Mouse (Mus musculus) adrenal gland, adult 2 months (tissue): ENCODE data around the gene Coil. TPM values are rescaled to one million over a fixed set of nuclear protein-coding genes. Genes with fewer than 3 reads are reported as not detected.

ENCODE experiments used
- DNase-seq: peaks from one replicate; pipeline ENCODE4 v3.0.0; 2021
- long read RNA-seq: library from polyadenylated mRNA; stranded (forward); transcript quantifications from one replicate; pipeline ENCODE4 v2.0.0, GENCODE M21; 2021
- polyA plus RNA-seq: library from polyadenylated mRNA; depleted of rRNA; stranded (reverse); fragments of >200 nt; gene quantifications from 2 replicates; pipeline ENCODE4 v1.2.3, GENCODE M21; 2012; rRNA removed
- total RNA-seq, 2 experiments: library from RNA; stranded (reverse); gene quantifications; 2 replicates each; pipeline ENCODE4 v1.2.3; 2021

Gene Coil
- total RNA-seq, result 1 to 10 TPM; 8.4 to 9.6 TPM
- polyA plus RNA-seq, result 4.2 and 4.8 TPM in 2 replicates
- long read RNA-seq, transcript Coil-201 (7 exons, 2,607 nt), result major isoform, 10 of 13 reads
- long read RNA-seq, partial matches to known transcripts, result 0 of 13 reads
- long read RNA-seq, other reads (novel, unspliced or antisense), result 3 of 13 reads

DNA sequence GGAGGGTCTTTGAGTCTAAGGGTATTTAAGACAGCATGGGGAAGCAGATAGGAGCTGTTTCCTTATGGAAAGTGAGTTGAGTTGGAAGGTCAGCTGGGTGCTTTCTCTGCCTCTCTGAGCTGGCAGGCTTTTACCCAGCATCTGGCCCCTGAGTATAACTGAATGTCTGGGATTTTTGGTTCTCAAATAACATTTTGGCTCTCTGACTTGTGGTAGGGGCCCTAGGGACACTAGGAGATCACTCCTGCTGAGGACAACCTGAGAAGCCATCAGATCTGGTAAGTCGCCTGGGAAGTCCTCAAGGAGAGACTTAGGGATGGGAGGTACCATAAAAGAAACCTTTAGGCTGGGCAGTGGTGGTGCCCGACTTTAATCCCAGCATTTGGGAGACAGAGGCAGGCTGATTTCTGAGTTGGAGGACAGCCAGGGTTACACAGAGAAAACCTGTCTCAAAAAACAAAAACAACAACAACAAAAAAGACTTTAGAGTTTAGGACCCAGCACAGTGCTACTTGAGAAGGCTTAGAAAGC is at the start of gene Coil:
Coil (plus strand) TSS at position 51 of the 531 bp plus-strand sequence.
- no peak for DNase-seq

DNA sequence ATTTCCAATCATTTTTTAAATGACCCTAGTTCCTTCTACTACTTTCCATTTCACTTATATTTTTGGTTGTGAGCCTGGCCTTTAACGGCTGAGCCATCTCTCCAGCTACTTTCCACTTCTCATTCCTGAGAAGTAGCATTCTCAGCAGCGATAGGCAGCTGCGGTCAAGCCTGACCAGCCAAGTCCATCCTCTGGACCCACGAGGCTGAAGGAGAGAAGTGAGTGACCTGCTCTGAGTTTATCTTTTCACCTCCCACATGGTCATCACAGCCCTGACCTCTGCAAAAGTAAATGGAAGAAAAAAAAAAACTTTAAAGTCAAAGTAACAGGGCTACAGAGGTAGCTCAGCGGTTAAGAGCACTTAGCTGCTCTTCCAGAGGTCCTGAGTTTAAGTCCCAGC is 43.5 kb upstream of the Coil start:
- DNase-seq, result no peak

DNA sequence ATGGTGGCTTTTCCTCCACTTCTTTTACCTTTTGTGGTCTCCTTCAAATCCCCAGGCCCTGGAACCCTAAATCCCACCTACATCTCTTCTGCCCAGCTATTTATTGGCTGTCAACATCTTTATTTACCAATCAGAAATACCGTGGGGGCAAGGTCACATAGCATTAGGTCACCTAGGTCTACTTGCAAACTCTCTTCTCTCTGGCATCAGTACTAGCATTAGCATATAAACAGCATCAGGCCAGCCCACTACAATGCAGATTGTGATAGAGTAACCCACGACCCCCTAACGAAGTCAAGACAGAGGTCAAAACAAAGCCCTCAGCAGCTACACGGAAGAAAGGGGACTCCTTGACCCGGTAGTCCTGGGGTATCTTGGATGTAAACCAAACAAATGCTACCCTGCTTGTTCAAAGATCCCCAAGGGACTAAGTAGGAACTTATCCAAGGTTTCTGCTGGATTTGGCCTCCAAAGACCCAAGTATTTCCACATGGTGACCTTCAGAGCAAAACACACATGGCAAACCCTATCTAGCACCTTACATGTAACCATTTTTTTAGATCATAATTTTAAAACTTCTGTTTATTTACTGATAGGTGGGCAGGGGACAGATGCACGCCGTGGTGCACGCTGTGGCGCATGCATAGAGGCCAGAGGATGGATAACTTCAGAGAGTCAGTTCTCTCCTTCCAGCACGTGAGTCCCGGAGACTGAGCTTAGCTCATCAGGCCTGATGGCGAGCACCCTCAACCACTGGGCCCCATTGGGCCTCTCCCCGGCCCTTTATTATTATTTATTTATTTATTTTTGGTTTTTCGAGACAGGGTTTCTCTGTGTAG is 38.1 kb upstream of the Coil start:
- no peak for DNase-seq

DNA sequence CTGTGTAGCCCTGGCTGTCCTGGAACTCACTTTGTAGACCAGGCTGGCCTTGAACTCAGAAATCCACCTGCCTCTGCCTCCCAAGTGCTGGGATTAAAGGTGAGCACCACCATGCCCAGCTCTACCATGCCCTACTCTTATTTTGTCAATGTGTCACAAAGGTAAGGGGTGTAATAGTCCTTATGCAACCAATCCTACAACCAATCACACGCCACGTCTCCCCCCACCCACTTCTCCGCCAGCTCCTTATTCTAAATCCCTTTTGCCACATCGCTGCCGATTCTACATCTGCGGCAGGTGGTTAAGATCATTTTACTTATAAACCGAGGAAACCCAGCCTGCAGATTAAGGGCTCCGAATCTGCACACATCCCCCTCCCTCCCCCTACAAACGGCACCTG is 37.0 kb upstream of the Coil start:
- no peak for DNase-seq

DNA sequence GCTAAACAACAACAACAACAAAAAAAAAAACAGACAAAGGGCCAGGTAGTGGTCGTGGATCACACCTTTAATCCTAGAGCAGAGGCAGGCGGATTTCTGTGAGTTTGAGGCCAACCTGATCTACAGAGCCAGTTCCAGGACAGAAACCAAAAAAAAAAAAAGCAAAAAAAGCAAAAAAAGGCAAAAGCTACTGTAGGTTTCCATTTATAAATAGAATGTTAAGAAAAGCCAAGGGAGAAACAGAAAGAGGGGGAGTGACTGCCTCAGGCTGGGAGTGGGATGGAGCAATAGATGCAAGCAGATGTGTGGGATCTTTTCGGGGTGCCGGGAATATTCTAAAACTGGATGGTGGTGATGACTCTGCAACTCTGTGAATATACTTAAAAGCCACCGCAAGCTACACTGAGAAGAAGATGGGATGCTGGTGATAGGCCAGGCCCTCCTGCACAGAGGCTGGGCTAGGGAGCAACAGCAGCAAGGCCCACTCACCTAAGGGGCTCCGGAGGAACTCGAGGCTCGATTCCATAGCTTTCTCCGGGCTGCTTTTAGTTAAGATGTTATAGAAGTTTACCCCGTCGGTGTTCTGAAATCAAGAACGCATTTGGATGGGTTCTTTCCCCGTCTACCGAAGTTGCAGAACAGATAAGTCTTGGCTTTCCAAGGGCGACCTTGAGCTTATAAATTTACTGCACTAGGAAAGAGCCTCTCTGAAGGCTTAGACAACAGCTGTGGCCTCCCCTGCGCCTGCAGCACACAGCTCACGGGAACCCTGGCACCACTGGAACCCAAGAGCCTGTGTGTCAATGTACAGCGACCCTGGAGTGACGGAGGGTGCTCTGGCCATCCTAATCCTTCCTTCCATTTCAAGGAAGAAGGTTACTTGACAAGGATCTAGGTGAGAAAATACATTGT is 35.7 kb upstream of the Coil start:
- peak; percentile 57 for DNase-seq

- no peak for DNase-seq
Measured at GRCm38 (mm10) chr11:88937886-88938285, 32.2 kb upstream of the Coil start.

DNA sequence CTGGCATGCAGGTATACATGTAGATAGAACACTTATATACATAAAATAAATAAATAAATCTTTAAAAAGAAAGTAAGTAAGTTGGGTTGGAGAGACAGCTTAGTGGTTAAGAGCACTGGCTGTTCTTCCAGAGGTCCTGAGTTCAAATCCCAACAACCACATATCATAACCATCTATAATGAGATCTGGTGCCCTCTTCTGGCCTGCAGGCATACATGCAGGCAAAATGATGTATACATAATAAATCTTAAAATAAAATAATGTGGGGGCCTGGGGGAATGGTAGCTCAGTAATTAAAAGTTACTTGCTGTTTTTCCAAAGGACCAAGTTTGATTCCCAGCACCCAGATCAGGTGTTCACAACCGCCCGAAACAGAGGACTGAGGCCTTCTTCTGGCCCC is 31.3 kb upstream of the Coil start:
- no peak for DNase-seq

DNA sequence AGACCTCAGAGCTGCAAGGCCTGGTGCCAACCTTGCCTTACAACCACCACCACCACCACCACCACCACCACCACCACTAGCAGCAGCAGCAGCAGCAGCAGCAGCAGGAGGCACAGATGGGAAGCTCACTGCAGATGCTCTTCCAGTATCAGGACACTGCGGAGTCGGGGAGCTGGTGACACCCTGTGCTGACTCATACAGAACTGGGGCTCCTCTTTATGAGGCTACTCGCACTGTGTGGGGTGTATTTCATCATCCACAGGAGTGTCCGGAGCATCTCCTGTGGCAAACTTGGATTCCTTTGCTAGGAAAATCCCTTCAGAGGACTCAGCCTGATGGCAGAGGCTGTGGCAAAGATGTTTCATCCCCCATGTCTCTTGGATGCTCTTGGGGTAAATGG is 30.4 kb upstream of the Coil start:
- peak; percentile 23 for DNase-seq

DNA sequence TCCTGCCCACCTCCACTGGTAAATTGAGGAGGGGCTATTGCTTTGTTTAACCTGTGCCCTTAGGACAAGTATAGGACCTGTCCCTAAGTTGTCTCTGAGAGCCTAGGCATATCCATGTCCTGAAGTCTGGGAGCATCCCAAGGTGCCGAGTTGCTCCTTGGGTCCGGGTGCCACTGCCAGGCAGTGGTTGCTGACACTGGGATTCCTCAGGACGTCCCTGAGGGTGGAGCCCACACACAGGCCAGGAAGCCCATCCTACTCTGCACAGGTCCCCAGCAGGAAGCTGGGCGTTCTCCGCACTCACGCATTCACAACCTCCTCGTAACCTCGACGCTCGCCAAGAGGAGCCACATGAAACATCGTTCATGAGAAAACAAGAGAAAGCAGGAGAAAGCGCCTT is 28.6 kb upstream of the Coil start:
- no peak for DNase-seq

DNA sequence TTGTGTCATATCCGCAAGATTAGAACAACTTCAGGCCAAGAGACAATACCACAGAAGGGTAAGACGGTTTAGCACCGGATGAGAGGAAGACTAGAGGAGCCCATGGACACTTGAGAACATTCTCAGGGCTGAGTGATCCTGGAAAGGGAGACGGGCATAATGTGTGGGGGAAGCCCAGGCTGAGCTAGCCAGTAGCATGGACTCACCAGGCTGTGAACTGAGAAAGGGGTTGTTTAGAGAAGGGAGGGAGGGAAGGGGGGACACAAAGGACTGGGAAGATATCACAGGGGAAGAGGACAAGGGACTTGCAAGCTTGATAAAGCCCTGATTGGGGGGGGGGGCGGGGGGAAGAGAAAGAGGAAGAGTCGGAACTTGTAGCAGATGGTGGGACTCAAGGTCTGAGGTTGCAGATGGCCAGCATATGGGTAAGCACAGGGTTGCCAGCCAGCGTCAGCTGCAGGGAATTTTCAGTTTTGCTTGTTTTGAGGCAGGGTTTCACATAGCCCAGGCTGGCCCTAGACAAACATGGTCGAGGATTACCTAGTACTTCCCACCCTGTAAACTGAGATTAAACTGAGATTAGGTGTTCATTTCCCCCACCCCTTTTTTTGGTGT is 24.0 kb upstream of the Coil start:
- no peak for DNase-seq

- no peak for DNase-seq
Measured at GRCm38 (mm10) chr11:88948896-88949295, 21.2 kb upstream of the Coil start.

GRCm38 (mm10) chr11:88949802-88950639 is 20.0 kb upstream of the Coil start:
- peak; percentile 30 for DNase-seq

GRCm38 (mm10) chr11:88950640-88951250 is 19.3 kb upstream of the Coil start:
- peak; percentile 21 for DNase-seq

GRCm38 (mm10) chr11:88951576-88951975 is 18.5 kb upstream of the Coil start:
- no peak for DNase-seq

- DNase-seq, result no peak
Measured at GRCm38 (mm10) chr11:88952117-88952516, 17.9 kb upstream of the Coil start.

- no peak for DNase-seq
Measured at GRCm38 (mm10) chr11:88953582-88953981, 16.5 kb upstream of the Coil start.

DNA sequence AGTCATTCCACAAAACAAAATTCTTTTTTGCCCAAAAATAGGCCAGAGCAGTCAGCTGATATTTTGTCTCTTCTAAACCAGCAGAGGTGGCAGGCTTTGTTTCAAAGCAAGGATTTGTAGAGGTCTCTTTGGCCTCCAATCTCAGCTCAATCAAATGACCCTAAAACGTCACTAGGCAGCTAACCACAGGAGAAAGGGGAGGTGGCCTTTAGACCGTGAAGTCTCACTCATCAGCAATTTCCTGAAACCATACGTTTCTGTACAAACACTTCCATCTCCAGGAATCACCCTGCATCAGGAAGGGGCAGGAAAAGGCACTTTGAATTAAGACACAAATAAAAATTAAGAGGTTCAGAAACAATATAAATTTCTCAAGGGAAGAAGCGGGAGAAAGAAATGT is 15.2 kb upstream of the Coil start:
- peak; percentile 65 for DNase-seq

DNA sequence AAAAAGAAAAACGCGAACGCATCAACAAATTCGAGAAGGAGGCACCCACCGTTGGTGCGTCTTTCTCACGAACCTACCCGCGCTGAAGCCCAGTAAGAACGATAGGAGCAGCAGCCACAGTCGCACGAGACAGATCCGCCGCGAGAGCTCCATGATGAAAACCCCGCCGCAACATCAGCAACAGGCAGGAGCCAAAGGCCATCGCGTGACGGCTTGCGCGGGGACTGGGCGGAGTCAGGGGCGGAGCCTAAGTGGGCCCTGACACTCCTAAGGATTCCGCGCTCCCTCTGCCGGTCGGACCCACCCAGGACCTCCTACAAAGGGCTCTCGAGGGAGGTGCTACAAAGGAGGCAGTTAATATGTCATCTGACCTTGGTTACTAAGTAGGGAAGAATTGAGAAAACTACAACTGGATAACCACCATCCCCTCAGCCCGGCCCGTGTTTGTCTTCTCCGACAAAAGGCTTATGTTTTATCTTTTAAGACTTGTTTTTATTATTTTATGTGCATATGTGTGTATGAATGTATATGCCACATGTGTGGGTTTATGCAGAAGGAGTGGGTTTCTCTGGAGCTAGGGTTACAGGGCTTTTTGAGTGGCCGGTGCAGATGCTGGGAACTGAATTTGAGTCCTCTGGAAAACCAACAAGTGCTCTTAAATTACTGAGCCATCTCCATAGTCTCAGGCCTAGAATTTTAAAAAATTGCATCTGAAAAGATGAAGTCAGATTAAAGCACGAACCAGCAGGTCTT is 14.7 kb upstream of the Coil start, which contains the start of gene Scpep1:
Scpep1 (minus strand) TSS at position 249 of the 753 bp plus-strand sequence.
- peak; percentile 99 for DNase-seq

GRCm38 (mm10) chr11:88958851-88959250 is 11.2 kb upstream of the Coil start:
- no peak for DNase-seq

- DNase-seq, result no peak
Measured at GRCm38 (mm10) chr11:88966881-88967361, 3.1 kb upstream of the Coil start, which contains the start of gene Elobl. Elobl (minus strand) TSS chr11:88966931.
